Mouse (Mus musculus) small intestine, adult 2 months (tissue): ENCODE results near the gene Mmp12.

Experiments used
- CTCF ChIP-seq: fragments of 200-500 bp; IDR thresholded peaks from 2 replicates; pipeline ENCODE4 v1.5.1; 2012; ENCODE audit warnings: low read depth, mild to moderate bottlenecking, control low read depth, inconsistent platforms, low read length, moderate library complexity, mixed read lengths; ENCODE audit not compliant: insufficient replicate concordance, insufficient read length; ENCODE audit errors: extremely low read depth
- POLR2A ChIP-seq: fragments of 200-500 bp; IDR thresholded peaks from 2 replicates; pipeline ENCODE4 v1.6.1; 2012; ENCODE audit warnings: low read depth, mild to moderate bottlenecking, control low read depth, inconsistent platforms, low read length, moderate library complexity

GRCm38 (mm10) chr9:7345513-7345912 lies 1.3 kb downstream of the Mmp12 start:
- TF ChIP-seq POLR2A (no peak), CTCF (no peak)
